Mouse (Mus musculus): ENCODE measurements at regions not wholly inside any gene's neighbourhood (a gene's known extent, or its start where the extent isn't known, plus 50 kb on each side); places are given as distances from the start of the nearest gene placed in this dataset.
"Not testable (repeated sequence)": the region's sequence is repeated elsewhere in the genome, so short reads cannot be mapped to it uniquely, and the experiment has no call there.

- DNase-seq (ENCODE audit: low read depth, low spot score), result no peak
- no peak for TF ChIP-seq CTCF (IDR thresholded peaks at IDR 0.05)
- ATAC-seq, result no peak
- H3K27me3 ChIP-seq, result no peaks in the 10 kb centered on the region
- ChIA-PET POLR2A (interaction anchor here (0.7 kb wide), 1 partner anchor 69 kb away, joined by 5 read pairs; no protein-coding TSS in a partner anchor), CTCF (no interaction called here)
- in situ Hi-C loops (cut with MboI; ENCODE audit: low pct_unique_long_range_greater_than_20kb), result no loop called here
Measured at GRCm38 (mm10) chr12:69471876-69472275, 99.6 kb upstream of the Gm9887 start.

GRCm38 (mm10) chr12:69469004-69469403 lies 96.7 kb upstream of the Gm9887 start:
- ChIA-PET POLR2A (no interaction called here), CTCF (interaction anchor here (1.0 to 1.2 kb wide), 2 partner anchors 32 to 135 kb away, joined by 3 read pairs; no protein-coding TSS in a partner anchor)
- in situ Hi-C loops (cut with MboI; ENCODE audit: low pct_unique_long_range_greater_than_20kb), result loop anchor here (5.0 kb wide), 1 partner anchor 157 kb away; no protein-coding TSS in a partner anchor
- no peak for TF ChIP-seq CTCF (IDR thresholded peaks at IDR 0.05)
- H3K27me3 ChIP-seq, result no peaks in the 10 kb centered on the region
- DNase-seq (ENCODE audit: low read depth, low spot score) (no peak), ATAC-seq (no peak)

GRCm38 (mm10) chr12:69467363-69467762 lies 95.1 kb upstream of the Gm9887 start:
- in situ Hi-C loops (cut with MboI; ENCODE audit: low pct_unique_long_range_greater_than_20kb), result loop anchor here (5.0 kb wide), 1 partner anchor 155 kb away; no protein-coding TSS in a partner anchor
- TF ChIP-seq CTCF (IDR thresholded peaks at IDR 0.05), result no peak
- DNase-seq (ENCODE audit: low read depth, low spot score) (no peak), ATAC-seq (no peak)
- no peaks in the 10 kb centered on the region for H3K27me3 ChIP-seq
- CTCF ChIA-PET, result interaction anchor here (1.1 kb wide), 1 partner anchor 134 kb away, joined by 3 read pairs; no protein-coding TSS in a partner anchor
- POLR2A ChIA-PET, result no interaction called here

- ChIA-PET POLR2A (no interaction called here), CTCF (interaction anchor here (1.3 kb wide), 1 partner anchor 18 kb away, joined by 4 read pairs; no protein-coding TSS in a partner anchor)
- DNase-seq (ENCODE audit: low read depth, low spot score) (no peak), ATAC-seq (no peak)
- H3K27me3 ChIP-seq, result no peaks in the 10 kb centered on the region
- in situ Hi-C loops (cut with MboI; ENCODE audit: low pct_unique_long_range_greater_than_20kb), result loop anchor here (5.0 kb wide), 1 partner anchor 153 kb away; no protein-coding TSS in a partner anchor
- no peak for TF ChIP-seq CTCF (IDR thresholded peaks at IDR 0.05)
Measured at GRCm38 (mm10) chr12:69464906-69465305, 92.6 kb upstream of the Gm9887 start.

- POLR2A ChIA-PET; CTCF ChIA-PET; in situ Hi-C loops (cut with MboI; ENCODE audit: low pct_unique_long_range_greater_than_20kb); H3K27me3 ChIP-seq; ATAC-seq; DNase-seq (ENCODE audit: low read depth, low spot score): not testable (repeated sequence)
Measured at GRCm38 (mm10) chr12:69463327-69463726, 91.1 kb upstream of the Gm9887 start.

- DNase-seq (ENCODE audit: low read depth, low spot score) (peak; percentile 77), ATAC-seq (peak; percentile 70)
- in situ Hi-C loops (cut with MboI; ENCODE audit: low pct_unique_long_range_greater_than_20kb), result no loop called here
- ChIA-PET POLR2A (interaction anchor here (0.7 to 1.0 kb wide), 3 partner anchors 12 to 93 kb away, joined by 3 read pairs; no protein-coding TSS in a partner anchor), CTCF (interaction anchor here (1.7 kb wide), 2 partner anchors 11 to 16 kb away, joined by 5 to 6 read pairs; no protein-coding TSS in a partner anchor)
- H3K27me3 ChIP-seq, result no peaks in the 10 kb centered on the region
- no peak for TF ChIP-seq CTCF (IDR thresholded peaks at IDR 0.05)
Measured at GRCm38 (mm10) chr12:69461888-69462840, 89.9 kb upstream of the Gm9887 start.

GRCm38 (mm10) chr12:69460552-69461079 lies 88.4 kb upstream of the Gm9887 start:
- POLR2A ChIA-PET, result no interaction called here
- DNase-seq (ENCODE audit: low read depth, low spot score) (no peak), ATAC-seq (no peak)
- TF ChIP-seq CTCF (IDR thresholded peaks at IDR 0.05), result no peak
- no peaks in the 10 kb centered on the region for H3K27me3 ChIP-seq
- in situ Hi-C loops (cut with MboI; ENCODE audit: low pct_unique_long_range_greater_than_20kb), result no loop called here
- CTCF ChIA-PET, result no interaction called here

GRCm38 (mm10) chr12:69458170-69458841 lies 86.0 kb upstream of the Gm9887 start:
- in situ Hi-C loops (cut with MboI; ENCODE audit: low pct_unique_long_range_greater_than_20kb), result loop anchor here (5.0 kb wide), 1 partner anchor 76 kb away; no protein-coding TSS in a partner anchor
- peak; percentile 79 for DNase-seq (ENCODE audit: low read depth, low spot score)
- CTCF ChIA-PET, result interaction anchor here (1.0 kb wide), 2 partner anchors 13 to 22 kb away, joined by 3 read pairs; no protein-coding TSS in a partner anchor
- POLR2A ChIA-PET, result interaction anchor here (0.7 to 1.0 kb wide), 2 partner anchors 16 to 41 kb away, joined by 3 read pairs; no protein-coding TSS in a partner anchor
- no peak for TF ChIP-seq CTCF (IDR thresholded peaks at IDR 0.05)
- ATAC-seq, result no peak
- no peaks in the 10 kb centered on the region for H3K27me3 ChIP-seq

GRCm38 (mm10) chr12:69456746-69457145 lies 84.5 kb upstream of the Gm9887 start:
- CTCF ChIA-PET, result interaction anchor here (0.7 to 1.6 kb wide), 3 partner anchors 9 to 41 kb away, joined by 3 to 4 read pairs (median 3); no protein-coding TSS in a partner anchor
- in situ Hi-C loops (cut with MboI; ENCODE audit: low pct_unique_long_range_greater_than_20kb), result loop anchor here (5.0 kb wide), 1 partner anchor 74 kb away; no protein-coding TSS in a partner anchor
- ATAC-seq, result peak; percentile 53
- POLR2A ChIA-PET, result no interaction called here
- DNase-seq (ENCODE audit: low read depth, low spot score), result peak; percentile 46
- no peak for TF ChIP-seq CTCF (IDR thresholded peaks at IDR 0.05)
- H3K27me3 ChIP-seq, result no peaks in the 10 kb centered on the region

GRCm38 (mm10) chr12:69456116-69456515 lies 83.9 kb upstream of the Gm9887 start:
- CTCF ChIA-PET, result interaction anchor here (1.6 kb wide), 1 partner anchor 8 kb away, joined by 4 read pairs; no protein-coding TSS in a partner anchor

More at GRCm38 (mm10) chr12:69456116-69456515, 83.9 kb upstream of the Gm9887 start:
- no peaks in the 10 kb centered on the region for H3K27me3 ChIP-seq
- in situ Hi-C loops (cut with MboI; ENCODE audit: low pct_unique_long_range_greater_than_20kb), result loop anchor here (5.0 kb wide), 1 partner anchor 74 kb away; no protein-coding TSS in a partner anchor
- no peak for DNase-seq (ENCODE audit: low read depth, low spot score)
- TF ChIP-seq CTCF (IDR thresholded peaks at IDR 0.05), result no peak
- no peak for ATAC-seq
- POLR2A ChIA-PET, result no interaction called here

Measured in Patski (cell line).